Mouse (Mus musculus) cerebellum, postnatal 14 days (tissue): ENCODE measurements around the gene 4933406M09Rik.

Experiments used
- DNase-seq, 2 experiments: peaks; one replicate each; pipeline ENCODE4 v3.0.0; 2021; ENCODE audit warnings: mixed read lengths in 2 of 2

The 4933406M09Rik gene

DNA sequence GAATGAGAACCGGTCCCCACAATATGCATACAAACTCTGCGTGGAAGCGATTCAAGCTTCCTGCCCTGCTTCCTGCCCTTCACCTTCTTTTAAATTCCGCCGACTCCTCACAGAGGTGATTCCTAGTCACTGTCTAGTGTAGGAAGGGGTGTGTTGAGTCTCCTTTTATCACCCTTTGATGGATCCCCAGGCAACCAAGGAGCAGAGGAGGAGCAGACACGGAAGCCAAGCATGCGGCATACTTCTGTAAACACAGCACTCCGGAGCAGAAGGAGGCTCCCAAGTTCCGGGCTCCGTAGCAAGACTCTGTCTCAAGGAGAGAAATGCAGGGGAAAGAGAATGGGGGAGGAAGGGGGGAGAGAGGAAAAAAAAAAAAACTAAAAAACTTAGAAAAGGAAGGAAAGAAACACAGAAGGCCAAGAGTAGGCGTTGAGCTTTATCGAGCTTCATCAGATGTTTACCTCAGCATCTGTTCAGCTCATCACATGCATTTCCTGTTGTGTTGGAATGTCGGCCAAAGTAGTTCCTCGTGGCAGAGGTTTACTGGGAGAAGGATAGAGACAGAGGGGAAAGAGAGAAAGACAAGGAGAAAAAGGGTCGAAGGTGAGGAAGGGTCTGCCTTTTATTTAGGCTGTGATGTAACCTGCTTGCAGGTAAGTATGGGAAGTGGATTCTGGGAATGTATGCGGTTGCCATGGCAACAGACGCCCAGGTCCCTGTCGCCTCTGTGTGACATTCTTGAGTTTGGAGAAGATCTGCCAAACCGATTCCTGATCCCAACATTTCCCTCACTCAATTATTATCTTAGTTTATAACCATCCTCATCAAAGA lies 3.7 kb upstream of the 4933406M09Rik start:
- peak in 1 of 2 experiments; percentile 10 for DNase-seq

DNA sequence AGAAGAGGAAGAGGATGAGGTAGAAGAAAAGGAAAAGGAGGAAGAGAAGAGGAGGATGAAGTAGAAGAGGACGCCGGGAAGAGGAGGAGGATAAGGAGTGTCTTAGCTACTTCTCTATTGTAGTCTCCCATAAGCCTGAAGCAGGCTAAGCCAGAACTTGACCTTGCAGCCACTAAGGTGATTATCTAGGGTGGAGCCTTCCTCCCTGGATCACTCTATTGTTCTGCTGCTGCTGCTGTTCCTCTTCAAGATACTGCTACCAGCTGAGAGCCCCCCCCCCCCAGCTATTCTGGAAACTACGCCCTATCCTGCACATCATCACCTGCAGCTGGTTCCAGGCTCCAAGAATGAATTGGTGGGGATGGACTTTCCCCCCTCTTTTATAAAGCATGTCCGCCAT lies 1.2 kb upstream of the 4933406M09Rik start:
- no peak for DNase-seq

- no peak for DNase-seq
Observed at GRCm38 (mm10) chr1:134385176-134385575, 564 bp upstream of the 4933406M09Rik start.

- DNase-seq = no peak
Observed at GRCm38 (mm10) chr1:134393827-134394226, 8.1 kb downstream of the 4933406M09Rik start.

DNA sequence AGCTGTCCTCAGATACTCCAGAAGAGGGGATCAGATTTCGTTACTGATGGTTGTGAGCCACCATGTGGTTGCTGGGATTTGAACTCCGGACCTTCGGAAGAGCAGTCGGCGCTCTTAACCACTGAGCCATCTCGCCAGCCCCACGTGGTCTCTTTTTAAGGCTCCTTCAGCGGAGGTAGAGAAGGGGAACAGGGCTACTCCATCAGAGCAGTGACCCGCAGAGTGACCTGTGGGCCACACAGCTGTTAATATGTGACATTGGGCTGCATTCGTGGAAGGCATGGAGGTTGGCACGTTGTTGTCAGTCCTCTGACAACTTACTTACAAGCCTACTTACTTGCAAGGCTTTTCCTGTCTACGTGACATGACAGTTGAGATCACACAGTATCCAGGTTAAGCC lies 12.5 kb downstream of the 4933406M09Rik start:
- DNase-seq = no peak

DNA sequence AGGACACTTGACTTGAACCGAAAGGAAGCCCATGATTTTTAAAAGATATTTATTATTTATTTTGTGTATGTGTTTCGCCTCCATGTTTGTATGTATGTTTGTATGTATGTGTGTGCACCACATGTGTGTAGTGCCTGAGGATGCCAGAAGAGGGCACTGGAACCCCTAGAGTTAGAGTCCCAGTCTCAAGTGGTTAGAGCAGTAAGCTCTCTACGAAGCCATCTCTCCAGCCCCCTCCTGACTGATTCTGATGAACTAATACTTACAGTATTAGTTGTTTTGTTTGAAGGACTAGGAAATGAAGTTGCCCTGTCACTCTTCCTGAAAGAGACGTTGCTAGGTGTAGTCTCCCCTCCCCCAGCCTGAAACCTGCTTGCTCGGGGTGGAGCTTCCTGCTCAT lies 14.0 kb downstream of the 4933406M09Rik start:
- peak in 1 of 2 experiments; percentile 24 for DNase-seq

- DNase-seq = peak; percentile 64 to 76
Observed at GRCm38 (mm10) chr1:134405509-134406413, 20.0 kb downstream of the 4933406M09Rik start, which contains the start of gene Cyb5r1. Cyb5r1 (plus strand) TSS chr1:134405559.

DNA sequence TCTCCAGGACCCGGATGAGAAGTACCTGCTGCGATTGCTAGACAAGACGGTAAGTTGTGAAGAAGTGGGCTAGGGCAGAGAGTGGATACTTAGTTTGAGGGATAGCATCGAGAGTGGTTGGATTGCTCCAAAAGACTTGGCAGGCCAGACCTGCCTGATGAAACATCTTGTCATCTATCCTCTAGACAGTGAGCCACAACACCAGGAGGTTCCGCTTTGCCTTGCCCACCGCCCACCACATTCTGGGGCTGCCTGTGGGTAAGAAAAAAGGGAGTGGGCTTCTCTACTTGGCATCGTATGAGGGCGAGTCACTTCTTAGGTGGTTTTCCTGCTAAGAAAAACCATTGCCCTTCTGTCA lies 20.7 kb downstream of the 4933406M09Rik start:
- DNase-seq = no peak

GRCm38 (mm10) chr1:134408080-134408479 lies 22.3 kb downstream of the 4933406M09Rik start:
- no peak for DNase-seq

GRCm38 (mm10) chr1:134411706-134412629 lies 26.2 kb downstream of the 4933406M09Rik start:
- DNase-seq = no peak

DNA sequence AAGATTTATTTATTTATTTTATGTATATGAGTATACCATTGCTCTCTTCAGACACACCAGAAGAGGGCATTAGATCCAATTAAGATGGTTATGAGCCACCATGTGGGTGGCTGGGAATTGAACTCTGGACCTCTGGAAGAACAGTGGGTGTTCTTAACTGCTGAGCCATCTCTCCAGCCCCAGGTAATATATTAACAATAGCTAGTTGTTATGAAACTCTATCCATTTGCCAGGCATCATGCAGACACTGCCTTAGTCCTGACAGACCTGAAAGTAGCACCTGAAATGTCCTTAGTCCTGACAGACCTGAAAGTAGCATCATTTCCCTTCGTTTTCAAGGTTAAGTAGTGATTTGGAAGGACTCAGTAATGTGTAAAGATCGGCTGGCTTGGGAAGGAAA lies 28.3 kb downstream of the 4933406M09Rik start:
- no peak for DNase-seq

- no peak for DNase-seq
Observed at GRCm38 (mm10) chr1:134414501-134415167, 28.9 kb downstream of the 4933406M09Rik start.

GRCm38 (mm10) chr1:134415168-134415831 lies 29.6 kb downstream of the 4933406M09Rik start, which contains the start of gene Adipor1:
Adipor1 (plus strand) TSS chr1:134415378.
- DNase-seq = peak; percentile 98

GRCm38 (mm10) chr1:134418414-134418975 lies 32.8 kb downstream of the 4933406M09Rik start:
- no peak for DNase-seq

DNA sequence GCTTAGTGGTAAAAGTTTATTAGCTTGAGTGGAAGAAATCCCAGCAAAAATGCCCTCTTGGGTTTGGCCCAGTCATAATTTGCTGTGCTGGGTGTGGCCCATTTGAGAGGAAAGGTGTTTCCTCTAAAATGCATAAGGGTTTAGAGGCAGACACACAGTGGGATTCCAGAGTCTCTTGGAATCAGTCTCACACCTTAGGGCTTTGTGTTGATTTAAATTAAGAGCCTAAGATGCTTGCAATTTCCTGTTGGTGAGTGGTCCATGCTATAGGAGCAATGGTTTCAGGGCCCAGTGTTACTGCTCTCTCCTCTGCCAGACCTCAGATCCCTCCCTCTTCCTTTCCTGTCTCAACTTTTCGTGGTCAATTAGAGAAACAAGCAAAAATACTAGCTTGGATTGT lies 33.4 kb downstream of the 4933406M09Rik start:
- DNase-seq = no peak

DNA sequence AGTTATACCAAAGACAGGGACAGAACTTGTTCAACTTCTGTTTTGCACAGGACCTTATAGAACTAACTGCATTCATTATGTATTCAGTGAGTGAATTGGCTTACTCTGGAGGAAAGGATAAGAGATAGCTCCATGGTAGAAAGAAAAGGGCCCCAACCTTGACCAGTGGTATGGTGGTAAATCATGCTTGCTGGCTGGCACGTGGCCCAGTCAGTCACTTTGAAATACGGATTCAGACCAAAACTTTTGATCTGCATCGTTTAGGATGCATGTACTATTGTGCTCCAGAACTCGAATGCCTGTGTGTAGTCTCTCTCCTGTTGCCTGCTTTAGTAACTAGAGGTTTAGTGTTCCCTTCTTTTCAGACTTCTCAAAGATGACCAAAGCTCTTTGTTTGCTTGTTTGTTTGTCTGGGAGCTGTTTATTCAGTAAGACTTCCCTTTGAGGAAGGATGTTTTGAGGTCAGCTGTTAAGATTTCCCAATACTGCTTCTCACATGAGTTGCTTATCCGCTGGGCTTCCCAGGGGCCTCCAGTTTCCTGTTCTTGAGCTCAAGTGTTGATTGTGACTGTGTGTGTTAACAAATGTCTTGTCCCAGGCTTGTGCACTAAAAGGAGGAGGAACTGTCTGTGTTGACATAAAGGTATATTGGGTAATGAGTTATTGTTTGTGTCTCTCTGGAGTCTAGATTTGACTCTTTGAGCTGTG lies 34.2 kb downstream of the 4933406M09Rik start:
- no peak for DNase-seq

GRCm38 (mm10) chr1:134423911-134424310 lies 38.2 kb downstream of the 4933406M09Rik start:
- DNase-seq = no peak

DNA sequence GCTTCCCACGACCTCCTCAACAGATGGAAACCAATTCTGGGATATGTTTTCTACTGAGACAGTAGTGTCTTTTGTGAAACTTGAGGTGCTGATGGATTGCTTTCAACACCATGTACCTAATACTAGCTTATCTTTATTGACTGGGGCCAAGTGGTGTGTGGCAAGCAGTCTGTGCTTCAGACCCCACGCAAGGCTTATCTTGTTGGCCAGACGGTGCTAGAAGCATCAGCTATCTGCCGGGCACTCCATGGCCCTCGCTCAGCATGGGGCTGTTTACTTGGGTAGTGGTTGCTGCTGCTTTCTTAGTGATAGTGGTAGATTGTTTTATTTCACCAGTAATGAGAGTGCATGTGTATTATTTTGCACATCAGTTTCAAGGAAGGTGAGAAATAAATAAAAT lies 40.5 kb downstream of the 4933406M09Rik start:
- no peak for DNase-seq

DNA sequence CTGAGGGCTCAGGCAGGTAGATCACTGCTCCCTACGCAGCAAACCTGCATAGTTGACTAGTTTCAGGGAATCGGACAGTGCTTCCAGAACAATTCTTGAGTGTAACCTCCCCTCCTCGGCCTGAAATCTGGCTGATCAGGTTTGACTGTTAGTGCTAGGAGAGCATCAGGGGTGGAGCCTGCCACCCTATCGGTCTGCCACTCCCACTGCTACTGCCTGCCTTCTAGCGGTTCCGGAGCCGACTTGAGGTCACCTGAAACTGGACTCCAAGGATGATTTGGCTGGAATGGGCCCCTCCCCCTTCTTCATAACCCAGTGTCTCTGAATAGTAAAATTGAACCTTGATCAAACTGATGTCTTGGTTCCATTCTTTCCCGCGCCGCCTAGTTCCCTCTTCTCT lies 47.3 kb downstream of the 4933406M09Rik start:
- DNase-seq = no peak

DNA sequence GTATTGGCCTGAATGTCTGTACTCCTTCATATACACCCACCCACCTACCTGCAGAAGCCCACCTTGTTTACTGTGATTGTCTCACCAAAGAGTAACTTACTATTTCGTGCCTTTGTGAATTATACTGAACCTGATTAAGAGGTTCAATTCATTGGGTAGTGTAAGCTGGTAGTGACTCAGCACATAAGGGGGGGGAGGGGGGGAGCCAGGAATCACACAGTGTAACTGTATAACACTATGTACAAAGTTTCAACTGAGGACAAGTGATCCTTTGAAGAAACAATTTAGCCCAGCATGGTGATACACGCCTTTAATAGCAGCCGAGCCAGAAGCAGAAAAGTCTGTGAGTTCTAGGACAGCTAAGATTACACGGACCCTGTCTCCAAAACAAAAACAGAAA lies 47.7 kb downstream of the 4933406M09Rik start:
- DNase-seq = no peak
